In the genomic region with DNA sequence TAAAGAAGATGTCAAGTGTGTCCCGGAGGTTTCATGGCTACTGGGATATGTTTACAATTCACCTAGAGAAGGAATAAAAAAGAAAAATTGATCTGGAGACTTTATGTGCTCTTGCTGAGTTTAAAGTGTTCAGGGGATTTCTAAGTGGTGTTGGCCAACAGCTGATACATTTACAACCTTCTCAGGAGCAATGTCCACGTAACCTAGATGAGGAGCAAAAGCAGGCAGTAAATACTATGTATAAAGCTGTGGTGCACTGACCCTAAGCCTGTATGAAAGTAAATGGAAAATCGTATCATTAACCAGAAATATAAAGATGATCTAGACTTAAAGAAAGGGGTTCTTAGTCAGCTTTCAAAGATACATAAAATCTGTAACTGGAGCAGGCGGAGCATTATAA, we compare ENCODE assay signal across 33 mouse cellular contexts.
"Had no signal": no experiment of that assay in that cellular context is flagged by ENCODE, and none has a peak within 500 bp of the region (broad histone marks: within the 10 kb centered on the region; RNA-seq: fewer than 3 reads in every experiment).

No protein-coding gene starts in this region.

- H3K27ac ChIP-seq: heart, adult 2 months; heart, embryonic 10.5 days; heart, embryonic 13.5 days; heart, embryonic 15.5 days; hindbrain, embryonic 10.5 days; hindbrain, embryonic 12.5 days; hindbrain, embryonic 13.5 days; hindbrain, embryonic 14.5 days; hindbrain, embryonic 15.5 days; hindbrain, postnatal 0 days; kidney, embryonic 15.5 days; kidney, postnatal 0 days; left cerebral cortex, adult 2 months had no signal

- H3K4me1 ChIP-seq: heart, embryonic 10.5 days; heart, embryonic 12.5 days; heart, embryonic 13.5 days; heart, embryonic 15.5 days; hindbrain, embryonic 10.5 days; hindbrain, embryonic 12.5 days; hindbrain, embryonic 13.5 days; hindbrain, embryonic 15.5 days; kidney, embryonic 15.5 days had no signal

- H3K36me3 ChIP-seq: heart, embryonic 10.5 days; heart, embryonic 12.5 days; heart, embryonic 13.5 days; heart, embryonic 15.5 days; hindbrain, embryonic 10.5 days; hindbrain, embryonic 12.5 days; hindbrain, embryonic 13.5 days; hindbrain, embryonic 15.5 days; kidney, embryonic 15.5 days had no signal

- H3K4me2 ChIP-seq: heart, embryonic 11.5 days; heart, embryonic 12.5 days; heart, embryonic 13.5 days; heart, embryonic 15.5 days; hindbrain, embryonic 12.5 days; hindbrain, embryonic 13.5 days; hindbrain, embryonic 14.5 days; hindbrain, embryonic 15.5 days; kidney, embryonic 15.5 days had no signal

- H3K9me3 ChIP-seq: heart, embryonic 10.5 days; heart, embryonic 12.5 days; heart, embryonic 13.5 days; heart, embryonic 15.5 days; hindbrain, embryonic 10.5 days; hindbrain, embryonic 12.5 days; hindbrain, embryonic 15.5 days; kidney, embryonic 15.5 days had no signal

- H3K9ac ChIP-seq: heart, embryonic 12.5 days; heart, embryonic 13.5 days; heart, embryonic 15.5 days; hindbrain, embryonic 12.5 days; hindbrain, embryonic 13.5 days; hindbrain, embryonic 14.5 days; hindbrain, embryonic 15.5 days; kidney, embryonic 15.5 days had no signal

- H3K4me3 ChIP-seq: heart, adult 2 months; heart, embryonic 10.5 days; heart, embryonic 12.5 days; heart, embryonic 13.5 days; heart, embryonic 15.5 days; hindbrain, embryonic 10.5 days; hindbrain, embryonic 12.5 days; hindbrain, embryonic 13.5 days; hindbrain, embryonic 15.5 days; kidney, embryonic 15.5 days; left cerebral cortex, adult 2 months had no signal

- H3K27me3 ChIP-seq: heart, embryonic 12.5 days; heart, embryonic 13.5 days; heart, embryonic 15.5 days; hindbrain, embryonic 12.5 days; hindbrain, embryonic 13.5 days; hindbrain, embryonic 15.5 days; kidney, embryonic 15.5 days had no signal

- DNase-seq: heart, adult 2 months; heart, postnatal 10 days; heart, postnatal 14 days; heart, postnatal 36 days; heart, postnatal 4 days; kidney, adult 11 months; kidney, adult 18-20 months; kidney, adult 2 months; kidney, adult 8-10 months; kidney, adult 9 months; kidney, postnatal 10 days; kidney, postnatal 14 days; kidney, postnatal 25 days; kidney, postnatal 36 days; kidney, postnatal 4 days; layer of hippocampus, adult 9-11 months; layer of hippocampus, postnatal 36 days had no signal

- ATAC-seq: hindbrain, embryonic 16.5 days; hindbrain, postnatal 0 days; inflammation-experienced regulatory T-cells, adult 6 months had no signal
